Mouse (Mus musculus) limb, embryonic 11.5 days (tissue): ENCODE measurements around the gene Rasd2. TPM values are rescaled to one million over a fixed set of nuclear protein-coding genes. Genes with fewer than 3 reads are reported as not detected.

Experiments used
- ATAC-seq: fragments of 200-750 bp; cut with Nextera tagmentation; 2 replicates; pipeline ENCODE4 v1.8.0; 2017; ENCODE audit warnings: low read depth; ENCODE audit not compliant: insufficient number of reproducible peaks, low FRiP score, low TSS enrichment
- DNase-seq: peaks from one replicate; pipeline ENCODE4 v3.0.0-alpha.2; 2015; ENCODE audit warnings: low spot score
- H3K27ac ChIP-seq: fragments of 300-500 bp; sonication (generic); replicated peaks from 2 replicates; pipeline ENCODE4 v1.5.1; 2014; ENCODE audit warnings: low read depth, mild to moderate bottlenecking, low read length
- H3K27me3 ChIP-seq: fragments of 300-500 bp; sonication (generic); 2 replicates; pipeline ENCODE4 v1.6.1; 2014; ENCODE audit warnings: mild to moderate bottlenecking, low read length, mixed read lengths; ENCODE audit not compliant: control insufficient read depth, insufficient read depth
- H3K36me3 ChIP-seq: fragments of 300-500 bp; sonication (generic); 2 replicates; pipeline ENCODE4 v1.6.1; 2014; ENCODE audit warnings: mild to moderate bottlenecking, low read length, moderate library complexity, mixed read lengths; ENCODE audit not compliant: control insufficient read depth, insufficient read depth
- H3K4me1 ChIP-seq: fragments of 300-500 bp; sonication (generic); 2 replicates; pipeline ENCODE4 v1.6.1; 2014; ENCODE audit warnings: low read length, mixed read lengths; ENCODE audit not compliant: control insufficient read depth, insufficient read depth
- H3K4me2 ChIP-seq: fragments of 300-500 bp; sonication (generic); 2 replicates; pipeline ENCODE4 v1.6.1; 2014; ENCODE audit warnings: low read depth, mild to moderate bottlenecking, moderate library complexity; ENCODE audit not compliant: severe bottlenecking
- H3K4me3 ChIP-seq: fragments of 300-500 bp; sonication (generic); 2 replicates; pipeline ENCODE4 v1.5.1; 2014; ENCODE audit warnings: low read depth, low read length
- H3K9ac ChIP-seq: fragments of 300-500 bp; sonication (generic); 2 replicates; pipeline ENCODE4 v1.6.1; 2014; ENCODE audit warnings: mild to moderate bottlenecking, low read length
- H3K9me3 ChIP-seq: fragments of 300-500 bp; sonication (generic); 2 replicates; pipeline ENCODE4 v1.6.1; 2016; ENCODE audit warnings: low read length; ENCODE audit not compliant: control insufficient read depth
- WGBS: fragments of 180-500 bp; shearing (Covaris S2); extraction: QIAGEN DNeasy Blood & Tissue Kit; methylation state at CpG from one replicate; pipeline ENCODE4 v1.1.7; 2014; 5-methylcytosine and 5-hydroxymethylcytosine counted together
- polyA plus RNA-seq: library from polyadenylated mRNA; unstranded; fragments of >200 nt; fragmentation: Nextera tagmentation; extraction: Ambion mirVana; gene quantifications from 2 replicates; pipeline ENCODE4 v1.2.1, GENCODE M21; 2014

Gene Rasd2
- polyA plus RNA-seq, 1 experiment from 2014 or later, result 0.07 TPM

- no peak overlapping the region for H3K27ac ChIP-seq
- H3K9ac ChIP-seq, result no peak overlapping the region; the same call in 1 of the 2 replicates
- no peaks in the 10 kb centered on the region for H3K36me3 ChIP-seq
- H3K4me1 ChIP-seq, result peaks cover 9% of the 10 kb centered on the region
- H3K27me3 ChIP-seq, result peaks cover 38% of the 10 kb centered on the region
- no peak for DNase-seq
- under 1% methylated on average over 31 of the region's 36 CpGs for WGBS
- peak; percentile 45 for ATAC-seq
- peak overlapping the region; percentile 45 for H3K4me3 ChIP-seq
- H3K9me3 ChIP-seq, result no peaks in the 10 kb centered on the region
- H3K4me2 ChIP-seq, result peak overlapping the region; percentile 92
Measured at GRCm38 (mm10) chr8:75213307-75213651, 465 bp upstream of the Rasd2 start.

GRCm38 (mm10) chr8:75215046-75215445 lies 1.3 kb downstream of the Rasd2 start:
- WGBS, result 56% methylated on average over 1 of the region's 1 CpGs
- DNase-seq, result no peak
- ATAC-seq, result no peak
- no peaks in the 10 kb centered on the region for H3K36me3 ChIP-seq
- peaks cover 38% of the 10 kb centered on the region for H3K27me3 ChIP-seq
- H3K9me3 ChIP-seq, result no peaks in the 10 kb centered on the region
- H3K4me3 ChIP-seq, result no peak overlapping the region
- no peak overlapping the region for H3K9ac ChIP-seq
- peaks cover 9% of the 10 kb centered on the region for H3K4me1 ChIP-seq
- H3K4me2 ChIP-seq, result no peak overlapping the region
- H3K27ac ChIP-seq, result no peak overlapping the region

GRCm38 (mm10) chr8:75215931-75216330 lies 2.2 kb downstream of the Rasd2 start:
- Histone ChIP-seq H3K4me1 (peaks cover 9% of the 10 kb centered on the region), H3K9me3 (no peaks in the 10 kb centered on the region), H3K36me3 (no peaks in the 10 kb centered on the region), H3K27ac (no peak overlapping the region), H3K9ac (no peak overlapping the region), H3K4me2 (no peak overlapping the region), H3K4me3 (no peak overlapping the region), H3K27me3 (peaks cover 38% of the 10 kb centered on the region)
- ATAC-seq (no peak), DNase-seq (no peak)
- 10% methylated on average over 5 of the region's 5 CpGs for WGBS

- Histone ChIP-seq H3K9me3 (no peaks in the 10 kb centered on the region), H3K9ac (no peak overlapping the region), H3K27ac (no peak overlapping the region), H3K27me3 (peaks cover 36% of the 10 kb centered on the region), H3K36me3 (no peaks in the 10 kb centered on the region), H3K4me2 (no peak overlapping the region), H3K4me3 (no peak overlapping the region), H3K4me1 (peaks cover 9% of the 10 kb centered on the region)
- ATAC-seq (no peak), DNase-seq (no peak)
- 93% methylated on average over 8 of the region's 8 CpGs for WGBS
Measured at GRCm38 (mm10) chr8:75216886-75217285, 3.1 kb downstream of the Rasd2 start.

GRCm38 (mm10) chr8:75217969-75218368 lies 4.2 kb downstream of the Rasd2 start:
- no peak overlapping the region for H3K4me2 ChIP-seq
- peak; percentile 79 for DNase-seq
- WGBS, result 9% methylated on average over 4 of the region's 4 CpGs

GRCm38 (mm10) chr8:75219877-75220738 lies 6.4 kb downstream of the Rasd2 start:
- H3K4me1 ChIP-seq, result no peaks in the 10 kb centered on the region
- no peak overlapping the region for H3K4me3 ChIP-seq
- H3K27ac ChIP-seq, result no peak overlapping the region
- no peak for ATAC-seq
- no peak overlapping the region for H3K4me2 ChIP-seq
- no peak overlapping the region for H3K9ac ChIP-seq
- WGBS, result 73% methylated on average over 5 of the region's 5 CpGs
- H3K9me3 ChIP-seq, result no peaks in the 10 kb centered on the region
- H3K36me3 ChIP-seq, result no peaks in the 10 kb centered on the region
- DNase-seq, result no peak
- peaks cover 11% of the 10 kb centered on the region for H3K27me3 ChIP-seq

More at GRCm38 (mm10) chr8:75217969-75218368, 4.2 kb downstream of the Rasd2 start:
- no peaks in the 10 kb centered on the region for H3K36me3 ChIP-seq
- no peak overlapping the region for H3K9ac ChIP-seq
- H3K9me3 ChIP-seq, result no peaks in the 10 kb centered on the region
- H3K27ac ChIP-seq, result no peak overlapping the region
- ATAC-seq, result no peak
- H3K4me3 ChIP-seq, result no peak overlapping the region
- H3K4me1 ChIP-seq, result peaks cover 6% of the 10 kb centered on the region; the same call in 1 of the 2 replicates
- H3K27me3 ChIP-seq, result peaks cover 32% of the 10 kb centered on the region

- Histone ChIP-seq H3K9ac (no peak overlapping the region), H3K27me3 (no peaks in the 10 kb centered on the region), H3K4me3 (no peak overlapping the region), H3K27ac (no peak overlapping the region), H3K4me1 (no peaks in the 10 kb centered on the region), H3K4me2 (no peak overlapping the region), H3K9me3 (no peaks in the 10 kb centered on the region), H3K36me3 (no peaks in the 10 kb centered on the region)
- ATAC-seq (no peak), DNase-seq (no peak)
- WGBS, result 89% methylated on average over 5 of the region's 5 CpGs
Measured at GRCm38 (mm10) chr8:75222665-75223064, 8.9 kb downstream of the Rasd2 start.

- Histone ChIP-seq H3K9ac (no peak overlapping the region), H3K4me1 (no peaks in the 10 kb centered on the region), H3K4me2 (no peak overlapping the region), H3K27ac (no peak overlapping the region), H3K27me3 (no peaks in the 10 kb centered on the region), H3K36me3 (no peaks in the 10 kb centered on the region), H3K4me3 (no peak overlapping the region), H3K9me3 (no peaks in the 10 kb centered on the region)
- ATAC-seq (no peak), DNase-seq (no peak)
- WGBS, result 88% methylated on average over 2 of the region's 2 CpGs
Measured at GRCm38 (mm10) chr8:75226773-75227172, 13.0 kb downstream of the Rasd2 start.
